Mouse (Mus musculus) c-Kit-positive CD71-positive TER-119-negative erythroid progenitor cells, embryonic 14.5 days (primary cell): ENCODE data around the gene Madcam1.
A peak's percentile ranks its signal among the peaks of the same experiment; 100 is the strongest.

Experiments
- DNase-seq: peaks from one replicate; pipeline ENCODE4 v3.0.0-alpha.2; 2013; ENCODE audit warnings: low read depth

The Madcam1 gene

GRCm38 (mm10) chr10:79668076-79668475, 3.7 kb downstream of the Madcam1 start:
- DNase-seq = no peak

- DNase-seq = peak; percentile 83
These were observed 4.6 kb downstream of the Madcam1 start, which contains the start of gene Tpgs1 for GRCm38 (mm10) chr10:79668771-79669575. Gene Tpgs1, plus strand, starts transcription at chr10:79669369.

GRCm38 (mm10) chr10:79669576-79670057, 5.3 kb downstream of the Madcam1 start:
- peak; percentile 39 for DNase-seq

GRCm38 (mm10) chr10:79670071-79670888, 5.9 kb downstream of the Madcam1 start:
- no peak for DNase-seq

- DNase-seq = no peak
These were observed 7.2 kb downstream of the Madcam1 start for GRCm38 (mm10) chr10:79671396-79672087.

- no peak for DNase-seq
These were observed 7.7 kb downstream of the Madcam1 start for GRCm38 (mm10) chr10:79672088-79672455.

- DNase-seq = no peak
These were observed 8.7 kb downstream of the Madcam1 start for GRCm38 (mm10) chr10:79673054-79673453.

GRCm38 (mm10) chr10:79675346-79676035, 11.1 kb downstream of the Madcam1 start:
- DNase-seq = no peak

- DNase-seq = no peak
These were observed 16.5 kb downstream of the Madcam1 start for GRCm38 (mm10) chr10:79680606-79681495.

GRCm38 (mm10) chr10:79681591-79682245, 17.4 kb downstream of the Madcam1 start, which contains the start of gene Cdc34:
Gene Cdc34, plus strand, starts transcription at chr10:79682195.
- DNase-seq = peak; percentile 94

GRCm38 (mm10) chr10:79682551-79682915, 18.2 kb downstream of the Madcam1 start:
- no peak for DNase-seq

- no peak for DNase-seq
These were observed 18.7 kb downstream of the Madcam1 start for GRCm38 (mm10) chr10:79682916-79683582.

- no peak for DNase-seq
These were observed 19.6 kb downstream of the Madcam1 start for GRCm38 (mm10) chr10:79683726-79684640.

- DNase-seq = no peak
These were observed 20.6 kb downstream of the Madcam1 start for GRCm38 (mm10) chr10:79684770-79685600.

GRCm38 (mm10) chr10:79686219-79686618, 21.9 kb downstream of the Madcam1 start:
- no peak for DNase-seq

GRCm38 (mm10) chr10:79686691-79687090, 22.3 kb downstream of the Madcam1 start:
- DNase-seq = no peak

GRCm38 (mm10) chr10:79687513-79687912, 23.2 kb downstream of the Madcam1 start:
- DNase-seq = no peak
